Mouse (Mus musculus) cortical plate, adult 2 months (tissue): ENCODE data around the gene Socs3.

Experiments used
- CTCF ChIP-seq: fragments of 200-500 bp; IDR thresholded peaks from 2 replicates; pipeline ENCODE4 v1.5.1; 2011; ENCODE audit warnings: mild to moderate bottlenecking, control low read depth, low read length; ENCODE audit not compliant: insufficient read depth; ENCODE audit errors: extremely low read depth
- POLR2A ChIP-seq: fragments of 200-500 bp; IDR thresholded peaks from 2 replicates; pipeline ENCODE4 v1.6.1; 2011; ENCODE audit warnings: mild to moderate bottlenecking, low read length, control low read depth; ENCODE audit not compliant: insufficient read depth; ENCODE audit errors: extremely low read depth

GRCm38 (mm10) chr11:117996066-117996465, 26.2 kb upstream of the Socs3 start:
- TF ChIP-seq CTCF (no peak), POLR2A (no peak)
